Mouse (Mus musculus): Measurements from ENCODE around the gene Usp43.

Usp43 gene

DNA sequence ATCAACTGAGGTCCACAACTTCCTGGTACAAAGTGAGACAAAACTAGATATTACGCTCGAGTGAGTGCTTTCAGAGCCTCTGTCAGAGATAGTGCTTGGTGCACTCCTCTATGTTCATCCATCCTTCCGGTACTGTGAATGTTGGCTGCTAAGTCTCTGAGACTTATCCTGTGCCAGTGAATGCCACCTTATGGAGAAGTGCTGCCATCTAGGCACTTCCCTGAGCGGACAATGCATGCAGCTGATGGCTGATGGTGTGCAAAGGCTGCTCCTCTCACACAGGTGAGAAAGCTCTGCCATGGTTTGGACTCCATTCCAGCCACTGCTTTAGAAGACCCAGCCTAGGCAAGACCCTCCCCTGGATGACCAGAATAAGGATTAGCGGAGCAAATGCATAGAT is 113.9 kb downstream of the Usp43 start:
- DNase-seq (ENCODE audit: low spot score): no peak

DNA sequence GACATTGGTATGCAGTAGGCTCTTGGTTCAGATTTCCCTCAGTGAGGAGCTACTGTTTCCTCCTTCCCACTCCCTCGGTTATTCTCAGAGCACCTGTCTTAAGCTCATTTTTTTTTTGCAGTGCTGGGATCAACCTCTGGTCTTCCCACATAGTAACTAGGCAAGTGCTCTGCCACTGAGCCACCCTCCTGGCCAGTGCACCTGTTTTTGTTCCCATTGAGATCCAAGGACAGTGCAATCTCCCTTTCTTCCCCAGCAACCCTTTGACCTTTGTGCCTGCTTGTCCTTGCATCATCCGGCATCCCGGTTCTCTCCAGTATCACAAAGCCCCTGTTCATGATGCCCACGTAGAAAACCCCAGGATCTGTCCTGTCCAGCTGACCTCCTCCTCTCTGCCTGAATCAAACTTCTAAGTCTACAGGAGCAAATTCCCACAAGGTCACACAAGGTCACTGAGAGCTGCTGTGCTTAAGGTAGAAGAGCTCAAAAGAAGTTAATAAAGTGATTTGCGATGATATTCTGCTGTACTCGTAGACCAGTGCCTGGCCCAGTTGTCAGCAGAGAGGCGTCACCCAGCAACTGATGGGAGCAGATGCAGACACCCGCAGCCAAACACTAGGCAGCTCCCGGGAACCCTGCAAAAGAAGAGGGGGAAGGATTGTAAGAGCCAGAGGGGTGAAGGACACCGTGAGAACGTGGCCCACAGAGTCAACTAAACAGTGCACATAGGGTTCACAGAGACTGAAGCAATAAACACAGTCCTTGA is 114.9 kb downstream of the Usp43 start:
- DNase-seq (ENCODE audit: low spot score): no peak

DNA sequence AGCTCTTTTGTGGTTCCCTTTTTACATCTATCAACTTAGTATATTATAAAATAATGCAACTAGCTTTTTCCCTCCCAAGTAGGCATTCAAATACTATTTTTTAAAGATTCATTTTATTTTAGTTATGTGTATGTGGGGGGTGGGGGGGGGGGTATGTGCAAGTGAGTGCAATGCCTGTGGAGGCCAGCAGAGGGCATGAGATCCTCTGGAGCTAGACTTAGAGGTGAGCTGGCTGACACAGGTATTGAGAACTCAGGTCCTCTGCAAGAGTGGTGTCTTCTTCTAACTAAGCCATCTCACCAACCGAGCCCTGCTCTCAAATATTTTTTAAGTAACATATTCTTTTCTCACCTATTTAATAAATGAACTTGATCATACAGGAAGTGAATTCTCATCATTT is 116.4 kb downstream of the Usp43 start:
- no peak for DNase-seq (ENCODE audit: low spot score)

Measured in embryo, embryonic 10 days (tissue).